Mouse (Mus musculus) small intestine, adult 2 months (tissue): ENCODE data around the gene Map4k3.

ENCODE experiments used
- CTCF ChIP-seq: fragments of 200-500 bp; IDR thresholded peaks from 2 replicates; pipeline ENCODE4 v1.5.1; 2012; ENCODE audit warnings: low read depth, mild to moderate bottlenecking, control low read depth, inconsistent platforms, low read length, moderate library complexity, mixed read lengths; ENCODE audit not compliant: insufficient replicate concordance, insufficient read length; ENCODE audit errors: extremely low read depth
- POLR2A ChIP-seq: fragments of 200-500 bp; IDR thresholded peaks from 2 replicates; pipeline ENCODE4 v1.6.1; 2012; ENCODE audit warnings: low read depth, mild to moderate bottlenecking, control low read depth, inconsistent platforms, low read length, moderate library complexity

DNA sequence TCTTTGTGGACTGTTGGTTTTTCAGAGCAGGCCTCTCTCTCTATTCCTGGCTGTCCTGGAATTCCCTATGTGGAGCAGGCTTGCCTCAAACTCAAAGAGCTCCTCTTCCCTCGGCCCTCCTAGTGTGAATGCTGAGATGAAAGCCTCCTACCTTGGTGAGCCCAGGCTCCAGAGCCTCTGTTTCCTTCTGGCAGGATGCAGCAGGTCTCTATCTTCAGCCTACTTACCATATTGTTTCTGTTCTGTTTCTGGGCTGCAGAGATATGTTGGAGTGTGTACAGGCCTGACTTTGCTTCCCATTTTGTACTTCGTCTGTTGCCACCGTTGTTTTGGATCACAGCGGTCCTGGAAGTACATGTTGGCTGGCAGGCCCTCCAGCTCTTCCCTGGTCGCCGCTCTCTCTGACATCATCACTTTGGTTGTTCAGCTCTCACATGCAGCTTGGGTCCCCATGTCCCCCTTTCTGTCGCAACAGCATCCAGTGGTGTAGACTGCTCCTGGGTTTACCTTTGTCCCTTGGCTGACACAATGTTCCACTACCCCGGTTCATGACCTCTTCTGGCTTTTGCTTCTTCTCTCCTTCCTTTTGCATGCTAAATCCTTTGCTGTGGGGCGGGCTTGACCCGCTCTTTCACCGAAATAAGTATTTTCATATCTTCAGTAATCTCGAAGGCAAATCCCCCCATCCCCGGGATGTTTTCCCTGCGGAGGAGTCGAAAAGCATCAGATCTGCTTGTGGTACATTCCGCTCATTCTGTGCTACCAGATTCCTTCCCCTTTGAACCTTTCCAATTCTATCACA is 32.3 kb upstream of the Map4k3 start:
- no peak for TF ChIP-seq CTCF
- TF ChIP-seq POLR2A = no peak
